Mouse (Mus musculus) CD8-positive naive resting alpha-beta T cell, adult 2 months (primary cell): ENCODE measurements around the gene Gimap4.

ENCODE experiments used
- DNase-seq, 2 experiments: peaks; one replicate each; pipeline ENCODE4 v3.0.0; 2022; ENCODE audit warnings: low read depth in 2 of 2, low spot score in 2 of 2

Gimap4 gene

GRCm38 (mm10) chr6:48684319-48684718, at the start of gene Gimap4:
Gimap4 (plus strand) TSS chr6:48684549.
- no peak for DNase-seq

- no peak for DNase-seq
Observed at GRCm38 (mm10) chr6:48635105-48635504, 49.2 kb upstream of the Gimap4 start.

DNA sequence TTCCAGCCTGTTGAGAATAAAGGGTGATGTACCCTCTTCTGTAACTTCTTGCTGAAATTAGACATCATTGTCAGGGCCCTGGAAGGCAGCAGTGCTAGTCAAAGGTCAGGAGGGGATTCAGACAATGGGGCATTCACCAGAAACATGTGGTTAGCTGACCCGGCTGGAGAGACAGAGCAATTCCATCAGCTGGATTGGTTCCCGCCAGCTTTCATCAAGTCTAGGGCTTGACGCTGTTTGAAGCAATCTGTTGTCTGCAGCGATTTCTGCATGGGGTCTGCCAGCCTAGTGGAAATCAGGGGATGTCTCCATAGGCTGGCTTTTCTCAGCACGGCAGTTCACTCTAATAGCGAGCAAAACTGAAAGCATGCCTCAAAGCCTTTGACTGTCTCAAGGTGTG, 47.8 kb upstream of the Gimap4 start:
- DNase-seq: no peak

- DNase-seq: no peak
Observed at GRCm38 (mm10) chr6:48637811-48638500, 46.4 kb upstream of the Gimap4 start.

DNA sequence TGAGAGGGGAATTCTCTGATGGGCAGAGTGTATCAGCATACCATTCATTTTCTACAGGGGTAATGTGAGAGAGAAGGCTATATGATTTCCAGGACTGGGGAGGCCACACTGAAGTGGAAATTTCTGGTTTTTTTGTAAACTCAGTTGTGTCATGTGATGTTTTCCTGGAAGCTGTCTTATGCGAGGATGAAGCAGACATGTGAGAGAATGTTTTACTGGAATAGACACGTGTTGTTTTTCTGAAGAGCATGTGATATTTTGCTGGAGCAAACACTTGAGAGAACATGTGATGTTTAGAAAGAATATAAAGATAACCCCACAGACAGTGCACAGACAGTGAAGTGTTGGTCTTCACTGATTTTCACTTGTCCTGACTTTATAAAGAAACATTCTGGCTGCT, 45.8 kb upstream of the Gimap4 start:
- DNase-seq: no peak

- no peak for DNase-seq
Observed at GRCm38 (mm10) chr6:48641391-48641790, 43.0 kb upstream of the Gimap4 start.

GRCm38 (mm10) chr6:48642764-48643292, 41.5 kb upstream of the Gimap4 start:
- peak in 1 of 2 experiments; percentile 53 for DNase-seq

- DNase-seq: peak; percentile 70 to 77
Observed at GRCm38 (mm10) chr6:48645660-48646308, 38.6 kb upstream of the Gimap4 start.

GRCm38 (mm10) chr6:48646309-48646690, 38.0 kb upstream of the Gimap4 start:
- no peak for DNase-seq

DNA sequence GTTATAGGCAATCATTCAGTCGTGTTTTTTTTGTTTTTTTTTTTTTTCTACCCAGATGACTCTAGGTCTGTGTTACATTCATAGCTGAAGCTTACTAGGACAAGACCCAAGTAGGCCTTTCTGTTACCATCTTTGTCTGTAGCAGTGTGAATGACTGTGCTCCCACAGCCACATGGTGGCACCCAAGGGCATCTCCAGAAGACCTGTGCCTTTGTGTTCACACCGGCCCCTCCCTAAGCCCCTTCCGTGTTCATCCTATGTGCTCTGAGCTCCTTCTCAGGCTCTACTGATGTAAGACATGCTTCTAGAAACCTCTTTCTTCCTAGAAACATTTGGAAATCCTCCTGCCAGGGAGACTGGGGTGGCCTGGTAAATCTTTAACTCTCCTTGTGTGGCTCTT, 37.4 kb upstream of the Gimap4 start, which contains the start of gene Gimap8:
Gene Gimap8, plus strand, starts transcription at position 240 of the 400 bp plus-strand sequence.
- peak; percentile 82 to 88 for DNase-seq

DNA sequence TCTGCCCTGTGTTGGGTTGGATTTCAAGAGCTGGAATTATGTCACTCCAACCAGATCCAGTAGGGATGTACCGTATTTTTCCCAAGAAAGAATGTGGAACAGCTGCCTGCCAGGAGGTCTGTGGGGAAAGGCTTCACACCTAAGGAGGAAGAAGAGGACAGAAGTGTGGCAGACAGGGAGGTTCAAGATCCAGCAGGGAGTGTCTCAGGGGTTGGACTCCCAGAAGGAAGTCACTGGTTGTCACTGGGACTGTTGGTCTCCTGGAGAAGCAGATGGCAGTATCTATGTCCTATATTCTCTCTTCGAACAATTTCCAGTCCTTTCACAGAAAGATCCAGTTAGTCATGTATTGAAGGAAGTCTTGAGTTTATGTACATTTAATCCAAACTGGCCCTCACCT, 36.7 kb upstream of the Gimap4 start:
- no peak for DNase-seq

- DNase-seq: no peak
Observed at GRCm38 (mm10) chr6:48648779-48649178, 35.6 kb upstream of the Gimap4 start.

- DNase-seq: no peak
Observed at GRCm38 (mm10) chr6:48650041-48650440, 34.3 kb upstream of the Gimap4 start.

DNA sequence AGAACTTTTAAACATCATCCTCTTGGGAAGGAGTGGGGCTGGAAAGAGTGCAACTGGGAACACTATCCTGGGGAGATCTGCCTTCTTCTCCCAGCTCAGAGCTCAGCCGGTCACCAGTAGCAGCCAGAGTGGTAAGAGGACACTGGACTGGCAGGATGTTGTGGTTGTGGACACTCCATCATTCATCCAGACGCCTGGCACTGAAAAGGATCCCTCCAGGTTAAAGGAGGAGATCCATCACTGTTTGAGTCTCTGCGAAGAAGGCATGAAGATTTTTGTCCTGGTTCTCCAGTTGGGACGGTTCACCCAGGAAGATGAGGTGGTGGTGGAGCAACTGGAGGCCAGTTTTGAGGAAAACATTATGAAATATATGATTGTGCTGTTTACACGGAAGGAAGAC, 25.6 kb upstream of the Gimap4 start:
- no peak for DNase-seq

DNA sequence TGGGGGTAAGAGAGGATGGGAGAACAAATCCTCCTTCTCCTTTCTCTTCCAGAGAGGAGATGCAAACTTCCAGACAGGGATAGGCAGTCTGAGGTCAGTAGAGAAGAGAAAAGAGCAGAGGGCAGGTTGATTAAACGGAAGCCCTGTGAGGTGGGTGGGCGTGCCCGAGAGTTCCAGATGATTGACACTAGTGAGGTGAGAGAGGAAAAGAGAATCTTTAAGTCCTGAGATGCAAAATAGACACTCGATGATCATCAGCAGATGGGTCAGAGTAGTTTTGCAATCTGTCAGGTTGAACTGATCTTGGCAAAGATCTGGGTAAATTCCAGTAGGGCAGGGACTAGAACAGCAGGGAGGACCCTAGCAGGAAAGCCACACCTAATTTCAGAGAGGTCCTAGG, 19.6 kb upstream of the Gimap4 start:
- DNase-seq: no peak

DNA sequence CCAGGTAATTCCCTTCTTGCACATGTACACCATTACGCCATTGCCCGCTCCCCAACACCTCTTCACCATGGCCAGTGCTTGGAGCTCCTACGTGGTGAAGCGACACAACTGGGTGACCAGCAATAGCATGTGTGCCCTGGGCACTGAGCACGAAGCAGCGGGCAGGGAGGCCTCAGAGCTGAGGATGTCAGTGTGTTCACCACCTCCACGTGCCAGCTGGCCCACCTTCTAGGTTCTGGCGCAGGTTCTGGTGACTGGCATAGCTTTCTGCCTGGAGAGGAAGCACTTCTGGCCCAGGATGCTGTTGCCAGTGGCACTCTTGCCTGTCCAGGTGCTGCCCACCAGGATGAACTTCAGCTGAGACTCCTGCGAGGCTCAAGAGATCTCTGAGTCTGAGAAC, 18.9 kb upstream of the Gimap4 start:
- no peak for DNase-seq

DNA sequence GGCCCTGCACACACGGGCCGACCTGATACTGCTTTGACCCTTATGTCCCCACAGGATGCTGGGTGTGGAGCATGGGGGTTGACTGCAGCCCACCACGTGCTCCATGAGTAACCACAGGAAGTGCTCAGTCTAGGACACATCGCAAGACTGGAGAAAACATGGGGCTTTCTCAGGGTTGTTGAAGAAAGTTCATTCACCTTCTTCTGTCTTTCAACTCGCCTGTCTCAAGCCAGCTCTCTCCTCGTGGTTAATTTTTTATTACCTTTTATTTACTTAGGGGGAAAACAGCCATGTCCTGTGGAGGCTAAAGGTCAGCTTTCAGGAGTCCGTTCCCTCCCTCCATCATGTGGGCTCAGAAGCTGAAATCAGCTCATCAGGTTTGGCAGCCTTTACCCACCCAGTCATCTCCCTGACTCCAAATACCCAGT, 18.2 kb upstream of the Gimap4 start:
- no peak for DNase-seq

DNA sequence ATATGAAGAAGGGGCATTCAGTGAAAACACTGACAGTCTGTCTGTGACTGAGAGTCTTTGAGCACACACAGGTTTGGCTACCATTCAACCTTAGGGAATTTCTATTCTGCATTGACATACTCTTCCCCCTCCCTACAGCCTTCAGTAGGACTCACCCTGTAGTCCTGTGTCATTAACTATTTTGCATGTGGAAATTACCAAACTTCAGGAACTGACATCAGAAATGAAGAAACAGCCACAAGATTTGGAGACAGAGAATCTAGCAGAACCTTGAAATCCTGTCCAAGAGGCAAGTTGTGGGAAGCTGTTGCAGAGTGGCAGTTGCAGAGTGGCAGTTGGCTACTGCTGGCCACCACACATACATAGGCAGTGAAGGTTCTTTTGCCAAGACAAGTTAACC, 16.3 kb upstream of the Gimap4 start:
- DNase-seq: no peak

- DNase-seq: peak in 1 of 2 experiments; percentile 48
Observed at GRCm38 (mm10) chr6:48669446-48669969, 14.8 kb upstream of the Gimap4 start.

DNA sequence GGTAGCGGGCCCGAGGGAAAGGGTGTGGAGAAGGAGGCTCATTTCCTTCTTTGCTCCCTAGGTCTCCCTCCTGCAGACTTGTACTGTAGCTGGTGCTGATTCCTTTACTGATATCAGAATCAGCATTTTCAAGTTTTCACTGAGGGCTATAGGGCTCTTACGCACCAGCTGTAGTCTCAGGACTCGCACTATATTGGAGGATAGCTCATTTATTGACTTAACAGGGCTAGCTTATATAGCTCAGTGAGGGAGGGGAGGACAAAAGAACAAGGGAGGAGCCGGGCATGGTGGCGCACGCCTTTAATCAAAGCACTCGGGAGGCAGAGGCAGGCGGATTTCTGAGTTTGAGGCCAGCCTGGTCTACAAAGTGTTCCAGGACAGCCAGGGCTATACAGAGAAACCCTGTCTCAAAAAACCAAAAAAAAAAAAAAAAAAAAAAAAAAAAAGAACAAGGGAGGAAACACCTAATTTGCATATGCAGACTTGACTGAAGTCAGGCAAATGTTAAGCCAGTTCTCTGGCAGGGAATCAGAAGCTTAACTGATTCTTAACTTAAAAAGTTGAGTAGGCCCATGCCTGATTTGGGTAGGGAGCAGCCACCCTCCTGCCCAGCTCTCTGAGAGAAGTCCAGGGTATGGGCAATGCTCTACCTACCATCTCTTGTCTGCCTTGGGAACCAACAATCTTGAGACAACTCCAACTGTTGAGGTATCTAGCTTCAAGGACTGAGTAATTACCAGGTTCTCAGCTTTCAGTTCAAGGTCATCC, 9.9 kb upstream of the Gimap4 start:
- no peak for DNase-seq

DNA sequence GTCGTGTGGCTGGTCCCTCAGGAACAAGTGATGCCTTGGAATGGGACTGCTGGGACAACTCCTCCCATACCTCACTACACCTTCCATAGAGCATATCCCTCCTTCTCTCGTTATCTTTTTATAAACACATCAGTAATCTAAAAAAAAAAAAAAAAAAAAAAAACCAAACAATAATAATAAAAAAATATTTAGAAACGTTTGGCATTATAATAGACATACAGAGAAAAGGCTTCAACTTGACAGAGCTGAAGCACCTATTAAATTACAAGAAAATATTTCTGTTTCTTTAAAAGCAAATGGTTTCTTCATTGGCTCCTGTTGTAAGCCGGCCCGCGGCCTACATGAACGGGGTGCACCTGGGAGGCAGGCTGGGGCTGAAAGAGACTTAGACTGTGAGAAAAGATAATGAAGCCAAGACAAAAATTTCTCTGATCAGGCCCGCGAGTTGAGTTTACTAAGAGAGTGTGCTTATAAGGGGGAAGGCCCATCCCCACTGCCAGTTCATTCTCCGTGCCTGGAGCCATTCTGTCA, 8.9 kb upstream of the Gimap4 start:
- DNase-seq: no peak
